Mouse (Mus musculus) kidney, postnatal 0 days (tissue): ENCODE results near the gene Phkg1. TPM values are rescaled to one million over a fixed set of nuclear protein-coding genes. Genes with fewer than 3 reads are reported as not detected.
"Not testable (repeated sequence)": the region's sequence is repeated elsewhere in the genome, so short reads cannot be mapped to it uniquely, and the experiment has no call there.

Source experiments
- ATAC-seq: fragments of 200-750 bp; cut with Nextera tagmentation; replicated peaks from 2 replicates; pipeline ENCODE4 v1.8.0; 2017; ENCODE audit warnings: low read depth, moderate number of reproducible peaks, moderate TSS enrichment, moderate library complexity; ENCODE audit not compliant: low FRiP score
- DNase-seq: peaks from one replicate; pipeline ENCODE4 v3.0.0-alpha.2; 2016; ENCODE audit warnings: low spot score
- H3K27ac ChIP-seq: fragments of 300-500 bp; sonication (generic); 2 replicates; pipeline ENCODE4 v1.5.1; 2014; ENCODE audit warnings: mild to moderate bottlenecking
- H3K27me3 ChIP-seq: fragments of 300-500 bp; sonication (generic); 2 replicates; pipeline ENCODE4 v1.6.1; 2014; ENCODE audit warnings: low read length, mixed read lengths; ENCODE audit not compliant: insufficient read depth
- H3K36me3 ChIP-seq: fragments of 300-500 bp; sonication (generic); 2 replicates; pipeline ENCODE4 v1.6.1; 2014; ENCODE audit warnings: low read length, mixed read lengths; ENCODE audit not compliant: insufficient read depth
- H3K4me1 ChIP-seq: fragments of 300-500 bp; sonication (generic); replicated peaks from 2 replicates; pipeline ENCODE4 v1.6.1; 2014; ENCODE audit warnings: antibody characterized with exemption, low read length, mixed read lengths; ENCODE audit not compliant: insufficient read depth
- H3K4me2 ChIP-seq: fragments of 300-500 bp; sonication (generic); 2 replicates; pipeline ENCODE4 v1.6.1; 2014; ENCODE audit warnings: mild to moderate bottlenecking, low read length, moderate library complexity, mixed read lengths
- H3K4me3 ChIP-seq: fragments of 300-500 bp; sonication (generic); replicated peaks from 2 replicates; pipeline ENCODE4 v1.5.1; 2014; ENCODE audit warnings: low read depth, low read length
- H3K9ac ChIP-seq: fragments of 300-500 bp; sonication (generic); 2 replicates; pipeline ENCODE4 v1.6.1; 2014; ENCODE audit warnings: low read depth, low read length
- H3K9me3 ChIP-seq: fragments of 300-500 bp; sonication (generic); replicated peaks from 2 replicates; pipeline ENCODE4 v1.6.1; 2016; ENCODE audit warnings: low read length, inconsistent platforms, mixed read lengths
- CTCF ChIP-seq: IDR thresholded peaks from 2 replicates; pipeline ENCODE4 v1.5.1; 2016; ENCODE audit warnings: antibody characterized with exemption, low read depth, mild to moderate bottlenecking, moderate library complexity
- WGBS: fragments of 180-500 bp; shearing (Covaris S2); extraction: QIAGEN DNeasy Blood & Tissue Kit; methylation state at CpG from one replicate; pipeline ENCODE4 v1.1.7; 2014; 5-methylcytosine and 5-hydroxymethylcytosine counted together
- polyA plus RNA-seq: library from polyadenylated mRNA; unstranded; fragments of >200 nt; fragmentation: Nextera tagmentation; extraction: Ambion mirVana; gene quantifications from 2 replicates; pipeline ENCODE4 v1.2.1, GENCODE M21; 2015

Gene Phkg1
- polyA plus RNA-seq, 1 experiment from 2014 or later: 0.05 TPM

DNA sequence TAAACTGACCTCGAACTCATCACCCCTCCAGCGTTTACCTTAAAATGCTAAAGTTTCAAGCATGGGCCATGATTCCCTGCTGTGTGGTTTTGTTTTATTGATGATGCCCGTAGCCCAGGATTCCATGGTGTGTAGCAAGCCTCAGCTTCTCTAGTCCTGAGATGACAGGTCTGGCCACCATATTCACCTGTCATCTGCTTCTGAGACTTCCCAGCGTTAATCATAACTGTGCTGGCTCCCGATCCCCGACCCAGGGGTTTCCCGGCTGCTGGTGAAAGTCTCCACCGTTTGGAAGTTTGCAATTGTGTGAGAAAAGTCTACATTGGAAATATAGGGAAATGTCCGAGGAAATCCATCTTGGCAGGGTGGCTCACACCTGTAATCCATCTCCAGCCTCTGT is 10.8 kb upstream of the Phkg1 start:
- ATAC-seq (no peak), DNase-seq (no peak)
- Histone ChIP-seq H3K4me3 (peak overlapping the region; percentile 63; the same call in 1 of the 2 replicates), H3K9me3 (no peaks in the 10 kb centered on the region), H3K4me2 (peak overlapping the region; percentile 94), H3K4me1 (no peaks in the 10 kb centered on the region), H3K36me3 (no peaks in the 10 kb centered on the region), H3K27me3 (no peaks in the 10 kb centered on the region), H3K27ac (peak overlapping the region; percentile 95), H3K9ac (peak overlapping the region; percentile 74)
- TF ChIP-seq CTCF: no peak
- WGBS: 71% methylated on average over 9 of the region's 9 CpGs

DNA sequence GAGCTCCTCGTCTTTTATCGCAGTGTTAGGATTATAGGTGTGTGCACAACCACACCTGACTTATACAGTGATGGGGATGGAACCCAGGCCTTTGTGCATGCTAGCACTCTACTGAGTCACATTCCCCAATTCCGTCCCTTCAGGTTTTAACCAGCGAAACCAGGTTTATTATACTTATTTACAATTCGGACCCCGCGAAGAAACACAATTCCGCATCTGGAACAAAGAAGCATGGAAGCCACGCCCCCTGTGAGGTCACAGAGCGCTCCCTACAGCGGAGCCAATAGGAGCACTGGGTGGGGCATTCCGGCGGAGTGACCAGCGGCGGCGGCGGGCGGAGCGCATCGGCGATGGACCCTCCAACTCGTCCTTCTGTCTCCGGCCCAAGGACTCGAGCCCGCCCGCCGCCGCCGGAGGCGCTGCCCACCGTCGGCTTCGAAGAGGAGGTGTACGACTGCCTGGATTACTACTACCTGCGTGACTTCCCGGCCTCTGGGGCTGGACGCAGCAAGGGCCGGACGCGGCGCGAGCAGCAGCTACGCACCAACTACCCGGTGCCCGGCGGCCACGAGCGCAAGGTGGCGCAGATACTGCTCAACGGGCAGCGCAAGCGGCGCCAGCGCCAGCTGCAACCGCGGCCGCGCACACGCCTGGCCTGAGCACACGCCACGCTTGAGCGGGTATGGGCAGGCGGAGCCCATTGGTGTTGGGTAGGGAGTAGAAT is 10.1 kb upstream of the Phkg1 start, which contains the start of gene Nupr1l:
TSS of gene Nupr1l (plus strand) at position 299 of the 724 bp plus-strand sequence.
- Histone ChIP-seq H3K27me3 (no peaks in the 10 kb centered on the region), H3K4me1 (no peaks in the 10 kb centered on the region), H3K27ac (peak within 1 kb of the TSS; percentile 95), H3K36me3 (no peaks in the 10 kb centered on the region), H3K4me3 (peak within 1 kb of the TSS; percentile 63), H3K9me3 (no peaks in the 10 kb centered on the region), H3K9ac (peak within 1 kb of the TSS; percentile 74), H3K4me2 (peak within 1 kb of the TSS; percentile 94)
- under 1% methylated on average over 63 of the region's 63 CpGs for WGBS
- ATAC-seq: peak; percentile 98
- peak; percentile 97 for DNase-seq
- peak; percentile 55 for TF ChIP-seq CTCF

DNA sequence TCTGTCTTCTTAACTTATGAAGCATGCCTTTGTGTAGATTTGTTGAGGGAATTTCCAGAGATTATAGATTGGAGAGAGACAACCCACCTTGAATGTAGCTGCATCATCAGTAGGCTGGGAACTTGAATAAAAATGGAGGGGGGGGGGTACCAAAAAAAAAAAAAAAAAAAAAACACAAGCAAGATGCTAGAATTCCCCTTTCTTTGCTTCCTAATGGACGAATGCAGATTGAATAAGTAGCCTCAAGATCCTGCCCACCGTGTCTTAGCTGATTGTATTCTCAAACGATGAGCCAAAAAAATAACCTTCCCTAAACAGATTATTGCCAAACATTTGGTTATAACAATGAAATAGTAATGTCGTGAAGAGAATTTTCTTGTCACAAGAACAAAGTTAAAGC is 9.4 kb upstream of the Phkg1 start:
- DNase-seq: no peak
- H3K36me3 ChIP-seq: no peaks in the 10 kb centered on the region

DNA sequence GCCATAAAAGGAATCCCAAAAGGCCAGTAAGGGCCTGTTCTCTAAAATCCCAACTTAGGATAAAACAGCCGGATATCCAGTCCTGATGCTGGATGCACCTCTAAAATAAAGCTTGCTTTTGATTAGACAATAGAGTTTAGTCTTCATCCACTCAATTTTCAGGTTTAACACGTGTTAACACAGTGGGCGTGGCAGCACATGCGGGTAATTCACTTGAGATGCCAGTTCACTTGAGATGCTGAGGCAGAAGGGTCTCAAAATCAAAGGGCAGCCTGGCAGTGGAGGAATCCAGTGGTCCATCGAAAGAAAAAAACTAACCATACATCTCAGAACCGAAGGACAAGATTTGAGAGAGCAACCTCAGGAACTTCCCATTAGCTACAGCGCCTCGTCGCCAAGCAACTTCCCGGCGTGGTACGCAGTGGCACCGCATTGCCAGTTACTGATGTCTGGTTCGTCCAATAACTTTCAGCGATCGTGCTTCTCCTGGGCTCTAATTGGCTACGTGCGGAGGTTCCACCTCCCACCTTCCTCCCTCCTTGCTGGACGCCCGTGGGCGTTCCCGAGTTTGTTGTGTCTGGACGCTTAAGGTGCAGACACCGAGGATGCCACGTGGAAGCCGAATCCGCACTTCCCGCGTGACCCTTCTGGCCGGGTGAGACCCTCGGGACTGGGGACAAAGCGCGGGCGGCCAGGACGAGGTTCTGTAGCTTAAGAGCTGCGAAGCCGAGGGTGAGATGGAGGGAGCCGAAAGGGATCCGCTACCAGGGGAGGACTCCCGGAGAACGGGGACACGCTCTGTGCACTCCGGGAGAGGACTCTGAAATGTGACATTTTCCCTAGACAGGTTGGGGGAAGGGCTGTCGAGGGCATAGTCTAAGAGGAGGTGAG is 2.9 kb downstream of the Phkg1 start, which contains the start of gene Zbed5:
TSS of gene Zbed5 (plus strand) at position 526 of the 891 bp plus-strand sequence.
- no peaks in the 10 kb centered on the region for H3K36me3 ChIP-seq

More for the DNA sequence above, 9.4 kb upstream of the Phkg1 start:
- peak overlapping the region; percentile 63 for H3K4me3 ChIP-seq
- H3K9me3 ChIP-seq: no peaks in the 10 kb centered on the region
- 24% methylated on average over 4 of the region's 4 CpGs for WGBS
- peak overlapping the region; percentile 94 for H3K4me2 ChIP-seq
- H3K27me3 ChIP-seq: no peaks in the 10 kb centered on the region
- 0 out of 2 replicates have a peak overlapping the region, but pooled peaks have one; percentile 74 for H3K9ac ChIP-seq
- ATAC-seq: no peak
- 0 out of 2 replicates have a peak overlapping the region, but pooled peaks have one; percentile 95 for H3K27ac ChIP-seq
- TF ChIP-seq CTCF: no peak
- H3K4me1 ChIP-seq: no peaks in the 10 kb centered on the region

DNA sequence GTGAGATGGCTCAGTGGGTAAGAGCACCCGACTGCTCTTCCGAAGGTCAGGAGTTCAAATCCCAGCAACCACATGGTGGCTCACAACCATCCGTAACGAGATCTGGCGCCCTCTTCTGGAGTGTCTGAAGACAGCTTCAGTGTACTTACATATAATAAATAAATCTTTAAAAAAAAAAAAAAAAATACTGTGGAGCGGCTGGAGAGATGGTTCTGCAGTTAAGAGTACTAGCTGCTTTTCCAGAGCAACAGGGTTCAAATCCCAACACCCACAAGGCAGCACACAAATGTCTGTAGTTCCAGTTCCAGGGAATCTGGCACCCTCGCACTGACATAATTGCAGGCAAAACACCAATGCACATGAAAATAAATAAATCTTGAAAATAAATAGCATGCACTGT is 8.0 kb downstream of the Phkg1 start:
- DNase-seq, H3K4me1 ChIP-seq, H3K27ac ChIP-seq, ATAC-seq, H3K9me3 ChIP-seq, H3K36me3 ChIP-seq, H3K9ac ChIP-seq, H3K27me3 ChIP-seq, H3K4me3 ChIP-seq, H3K4me2 ChIP-seq: not testable (repeated sequence)
- 80% methylated on average over 3 of the region's 7 CpGs for WGBS

More for the DNA sequence above, 2.9 kb downstream of the Phkg1 start, which contains the start of gene Zbed5:
- ATAC-seq (peak; percentile 97), DNase-seq (peak; percentile 98)
- Histone ChIP-seq H3K27me3 (no peaks in the 10 kb centered on the region), H3K4me3 (peak within 1 kb of the TSS; percentile 66), H3K27ac (no peak within 1 kb of the TSS), H3K9me3 (no peaks in the 10 kb centered on the region), H3K9ac (peak within 1 kb of the TSS; percentile 53), H3K4me2 (peak within 1 kb of the TSS; percentile 86), H3K4me1 (0 out of 2 replicates have a peak, but pooled peaks cover 6% of the 10 kb centered on the region)
- 2% methylated on average over 44 of the region's 44 CpGs for WGBS
- no peak for TF ChIP-seq CTCF
